Mouse (Mus musculus) embryonic facial prominence, embryonic 15.5 days (tissue): Measurements from ENCODE around the gene Vmn2r29. TPM values are rescaled to one million over a fixed set of nuclear protein-coding genes. Genes with fewer than 3 reads are reported as not detected.
A peak's percentile ranks its signal among the peaks of the same experiment; 100 is the strongest.
"Not testable (repeated sequence)": the region's sequence is repeated elsewhere in the genome, so short reads cannot be mapped to it uniquely, and the experiment has no call there.

ENCODE experiments used
- ATAC-seq: fragments of 200-750 bp; cut with Nextera tagmentation; 2 replicates; pipeline ENCODE4 v1.8.0; 2017; ENCODE audit warnings: low read depth, moderate TSS enrichment; ENCODE audit not compliant: insufficient number of reproducible peaks, low FRiP score, low TSS enrichment
- H3K27ac ChIP-seq: fragments of 300-500 bp; sonication (generic); replicated peaks from 2 replicates; pipeline ENCODE4 v1.5.1; 2015; ENCODE audit warnings: mild to moderate bottlenecking, inconsistent platforms
- H3K27me3 ChIP-seq: fragments of 300-500 bp; sonication (generic); 2 replicates; pipeline ENCODE4 v1.6.1; 2015; ENCODE audit warnings: inconsistent platforms
- H3K36me3 ChIP-seq: fragments of 300-500 bp; sonication (generic); 2 replicates; pipeline ENCODE4 v1.6.1; 2015; ENCODE audit warnings: mild to moderate bottlenecking, inconsistent platforms
- H3K4me1 ChIP-seq: fragments of 300-500 bp; sonication (generic); 2 replicates; pipeline ENCODE4 v1.6.1; 2015; ENCODE audit warnings: inconsistent platforms
- H3K4me2 ChIP-seq: fragments of 300-500 bp; sonication (generic); replicated peaks from 2 replicates; pipeline ENCODE4 v1.6.1; 2015; ENCODE audit warnings: mild to moderate bottlenecking, inconsistent platforms
- H3K4me3 ChIP-seq: fragments of 300-500 bp; sonication (generic); replicated peaks from 2 replicates; pipeline ENCODE4 v1.5.1; 2015; ENCODE audit warnings: mild to moderate bottlenecking, inconsistent platforms
- H3K9ac ChIP-seq: fragments of 300-500 bp; sonication (generic); 2 replicates; pipeline ENCODE4 v1.6.1; 2015; ENCODE audit warnings: inconsistent platforms
- H3K9me3 ChIP-seq: fragments of 300-500 bp; sonication (generic); replicated peaks from 2 replicates; pipeline ENCODE4 v1.6.1; 2016; ENCODE audit warnings: inconsistent platforms
- WGBS: fragments of 180-500 bp; shearing (Covaris S2); methylation state at CpG from one replicate; pipeline ENCODE4 v1.1.7; 2015; 5-methylcytosine and 5-hydroxymethylcytosine counted together
- polyA plus RNA-seq: library from polyadenylated mRNA; unstranded; fragments of >200 nt; fragmentation: Nextera tagmentation; extraction: Ambion mirVana; gene quantifications from 2 replicates; pipeline ENCODE4 v1.2.1, GENCODE M21; 2015

Gene Vmn2r29
- polyA plus RNA-seq: 1.1 and 1.2 TPM in 2 replicates

DNA sequence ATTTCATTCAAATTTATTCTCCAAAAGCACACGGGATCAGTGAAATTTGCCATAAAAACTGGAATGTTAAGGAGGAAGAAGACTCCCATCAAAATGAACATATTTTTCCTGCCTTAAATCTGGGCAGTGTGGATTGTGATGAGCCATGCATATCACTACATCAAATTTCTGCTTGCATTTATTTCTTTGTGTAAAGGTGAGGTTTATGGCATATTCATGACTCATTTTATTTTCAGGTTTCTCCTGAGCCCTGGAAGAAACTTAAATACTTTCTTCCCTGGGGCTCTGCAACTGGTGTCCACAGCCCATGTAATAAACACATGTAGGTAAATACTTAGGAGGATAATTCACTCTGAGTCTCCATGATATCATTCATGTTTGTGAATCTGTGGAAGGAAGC is at the start of gene Vmn2r29:
Vmn2r29 (minus strand) TSS at position 101 of the 400 bp plus-strand sequence.
- not testable (repeated sequence) for H3K9ac ChIP-seq, H3K9me3 ChIP-seq, H3K27ac ChIP-seq, H3K27me3 ChIP-seq, H3K36me3 ChIP-seq, H3K4me3 ChIP-seq, H3K4me1 ChIP-seq, ATAC-seq, H3K4me2 ChIP-seq
- no CpG with 5 or more reads among the region's 1 CpGs for WGBS

DNA sequence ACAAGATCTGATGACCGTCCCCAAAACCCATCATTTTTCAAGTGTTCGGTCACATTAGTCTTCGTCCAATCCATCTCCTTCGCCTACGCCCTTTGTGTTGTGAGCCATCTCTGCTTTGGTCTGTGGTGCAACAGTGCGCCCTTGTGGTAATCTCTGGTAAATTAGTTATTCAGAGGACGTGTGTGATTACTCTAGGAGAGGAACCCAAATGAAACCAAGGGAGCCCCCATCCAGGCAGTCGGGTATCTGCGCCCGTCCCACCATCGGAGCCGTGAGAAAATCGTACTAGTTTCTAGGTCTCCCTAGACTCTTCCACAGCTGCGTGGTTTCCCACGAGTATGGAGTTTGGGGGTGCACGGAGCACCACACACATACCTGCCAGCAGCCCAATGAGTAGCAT is 48.5 kb upstream of the Vmn2r29 start:
- Histone ChIP-seq H3K27me3 (peaks cover 1% of the 10 kb centered on the region; the same call in 1 of the 2 replicates), H3K36me3 (peaks cover 49% of the 10 kb centered on the region), H3K4me2 (no peak overlapping the region), H3K9me3 (no peaks in the 10 kb centered on the region), H3K4me1 (peaks cover 9% of the 10 kb centered on the region), H3K27ac (no peak overlapping the region), H3K9ac (no peak overlapping the region), H3K4me3 (no peak overlapping the region)
- ATAC-seq: no peak
- WGBS: 78% methylated on average over 16 of the region's 16 CpGs

DNA sequence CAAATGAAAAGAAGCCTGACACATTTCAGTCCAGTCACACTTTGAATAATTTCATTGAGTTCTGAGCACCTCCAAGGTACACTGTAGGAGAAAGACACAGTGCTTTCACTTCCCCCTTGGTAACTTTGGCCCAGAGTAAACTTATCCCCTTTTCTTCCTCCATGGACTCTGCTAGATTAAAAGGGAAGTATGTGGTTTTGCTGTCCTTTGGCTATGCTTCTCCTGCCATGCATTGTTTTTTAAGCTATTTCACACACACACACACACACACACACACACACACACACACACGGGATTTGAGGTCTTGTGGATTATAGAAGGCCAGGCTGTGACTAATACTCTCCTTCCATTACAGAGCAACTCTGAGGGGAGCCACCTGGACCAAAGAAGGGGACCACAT is 34.3 kb upstream of the Vmn2r29 start:
- Histone ChIP-seq H3K27ac (no peak overlapping the region), H3K36me3 (peaks cover 25% of the 10 kb centered on the region), H3K27me3 (no peaks in the 10 kb centered on the region), H3K4me3 (no peak overlapping the region), H3K4me1 (no peaks in the 10 kb centered on the region), H3K9ac (no peak overlapping the region), H3K4me2 (no peak overlapping the region), H3K9me3 (peaks cover 4% of the 10 kb centered on the region; the same call in 1 of the 2 replicates)
- 35% methylated on average over 1 of the region's 1 CpGs for WGBS
- no peak for ATAC-seq

DNA sequence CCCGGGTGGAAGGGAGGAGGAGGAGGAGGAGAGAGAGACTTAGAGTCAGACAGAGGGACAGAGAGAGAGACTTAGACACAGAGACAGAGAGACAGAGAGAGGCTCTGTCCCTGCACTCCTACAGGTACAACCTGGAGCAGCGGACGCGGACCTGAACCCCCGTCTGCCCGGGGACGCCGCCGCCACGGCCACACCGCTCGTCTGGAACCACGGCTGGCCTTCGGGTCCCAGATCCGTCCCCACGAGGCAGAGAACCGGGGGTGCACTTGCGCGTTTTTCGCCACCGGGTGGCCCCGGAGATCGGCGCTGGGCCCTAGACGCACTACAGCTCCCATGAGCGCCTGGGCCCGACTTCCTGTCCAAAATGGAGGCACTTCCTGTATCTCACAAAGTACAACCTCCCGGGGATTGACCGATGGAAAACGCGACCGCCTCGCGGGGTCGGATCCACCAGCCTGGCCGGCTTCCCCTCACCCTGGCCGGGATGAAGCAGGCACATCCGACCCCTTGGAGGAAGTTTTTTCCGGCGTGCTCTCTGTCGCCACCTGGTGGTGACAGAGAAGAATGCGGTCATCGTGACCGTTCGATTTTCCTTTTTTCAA is 30.9 kb upstream of the Vmn2r29 start, which contains the start of gene Gm45844:
Gm45844 (minus strand) TSS at position 324 of the 602 bp plus-strand sequence.
- peak within 1 kb of the TSS; percentile 40 for H3K4me3 ChIP-seq
- H3K36me3 ChIP-seq, H3K4me1 ChIP-seq, H3K27me3 ChIP-seq, H3K9me3 ChIP-seq: not testable (repeated sequence)
- peak within 1 kb of the TSS; percentile 35 for H3K4me2 ChIP-seq
- H3K9ac ChIP-seq: 0 out of 2 replicates have a peak within 1 kb of the TSS, but pooled peaks have one; percentile 3
- peak; percentile 100 for ATAC-seq
- H3K27ac ChIP-seq: peak within 1 kb of the TSS; percentile 67
- 45% methylated on average over 45 of the region's 45 CpGs for WGBS

DNA sequence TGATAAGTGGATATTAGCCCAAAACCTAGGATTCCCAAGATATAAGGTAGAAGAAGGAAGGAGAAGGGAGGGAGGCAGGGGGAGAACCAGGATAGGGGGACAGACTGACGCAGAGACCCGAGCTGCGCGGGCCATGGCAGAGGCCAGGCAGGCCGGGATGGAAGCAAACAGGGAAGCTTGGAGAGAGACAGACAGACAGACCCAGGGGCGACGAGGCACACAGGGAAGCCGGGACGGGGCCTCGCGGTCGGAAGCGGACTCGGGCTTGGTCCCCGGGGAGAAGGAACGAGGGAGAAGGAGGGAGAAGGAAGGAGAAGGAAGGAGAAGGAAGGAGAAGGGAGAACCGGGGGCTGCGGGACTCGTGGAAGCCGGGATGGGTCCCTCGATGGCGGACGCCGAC is 30.4 kb upstream of the Vmn2r29 start:
- not testable (repeated sequence) for H3K36me3 ChIP-seq, H3K27me3 ChIP-seq, H3K4me1 ChIP-seq, H3K9me3 ChIP-seq
- Histone ChIP-seq H3K9ac (0 out of 2 replicates have a peak overlapping the region, but pooled peaks have one; percentile 3), H3K4me3 (peak overlapping the region; percentile 40), H3K27ac (peak overlapping the region; percentile 67), H3K4me2 (peak overlapping the region; percentile 35)
- 47% methylated on average over 24 of the region's 24 CpGs for whole genome bisulfite sequencing
- ATAC-seq: peak; percentile 27; the same call in 1 of the 2 replicates

DNA sequence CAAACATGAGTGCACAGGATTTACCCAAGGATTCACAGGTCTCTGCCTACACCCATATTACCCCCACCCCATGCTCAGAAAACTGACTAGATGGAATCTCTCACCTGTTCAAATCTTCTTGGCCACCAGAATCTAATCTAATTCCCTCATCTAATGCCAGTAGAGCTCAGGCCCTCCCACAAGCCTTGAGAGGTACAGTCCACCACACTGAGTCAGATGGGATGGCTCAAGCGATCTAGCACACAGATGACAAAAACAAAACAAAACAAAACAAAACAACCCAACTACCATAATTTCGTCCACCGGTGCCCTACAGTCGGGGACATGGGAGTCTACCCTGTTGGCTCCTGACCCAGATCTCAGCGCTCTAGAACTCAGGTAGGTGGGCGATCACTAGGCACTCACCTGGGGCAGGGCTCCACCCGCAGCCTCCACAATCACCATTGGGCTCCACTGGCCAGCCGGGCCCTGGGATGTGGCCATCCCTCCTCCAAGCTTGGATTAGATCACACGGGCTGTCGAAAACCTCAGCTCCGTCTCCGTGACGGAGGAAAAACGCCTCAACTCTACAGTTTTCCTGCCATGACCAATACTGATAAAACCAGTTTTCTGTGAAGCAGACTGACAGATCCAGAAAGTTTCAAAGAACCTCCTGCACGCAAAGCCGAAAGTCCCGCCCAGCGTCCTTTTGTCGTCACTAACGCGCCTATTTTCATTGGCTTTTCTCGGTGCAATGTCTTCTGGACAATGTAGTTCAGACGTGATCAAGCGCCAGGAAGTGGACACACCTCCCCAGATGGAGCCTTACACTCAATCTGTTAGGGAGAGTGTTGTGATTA is 37.6 kb downstream of the Vmn2r29 start, which contains the start of gene Zfp772:
Zfp772 (minus strand) TSS at position 686 of the 839 bp plus-strand sequence.
- 2% methylated on average over 24 of the region's 24 CpGs for WGBS
- H3K27ac ChIP-seq: peak within 1 kb of the TSS; percentile 55; the same call in 1 of the 2 replicates
- H3K36me3 ChIP-seq: not testable (repeated sequence)

DNA sequence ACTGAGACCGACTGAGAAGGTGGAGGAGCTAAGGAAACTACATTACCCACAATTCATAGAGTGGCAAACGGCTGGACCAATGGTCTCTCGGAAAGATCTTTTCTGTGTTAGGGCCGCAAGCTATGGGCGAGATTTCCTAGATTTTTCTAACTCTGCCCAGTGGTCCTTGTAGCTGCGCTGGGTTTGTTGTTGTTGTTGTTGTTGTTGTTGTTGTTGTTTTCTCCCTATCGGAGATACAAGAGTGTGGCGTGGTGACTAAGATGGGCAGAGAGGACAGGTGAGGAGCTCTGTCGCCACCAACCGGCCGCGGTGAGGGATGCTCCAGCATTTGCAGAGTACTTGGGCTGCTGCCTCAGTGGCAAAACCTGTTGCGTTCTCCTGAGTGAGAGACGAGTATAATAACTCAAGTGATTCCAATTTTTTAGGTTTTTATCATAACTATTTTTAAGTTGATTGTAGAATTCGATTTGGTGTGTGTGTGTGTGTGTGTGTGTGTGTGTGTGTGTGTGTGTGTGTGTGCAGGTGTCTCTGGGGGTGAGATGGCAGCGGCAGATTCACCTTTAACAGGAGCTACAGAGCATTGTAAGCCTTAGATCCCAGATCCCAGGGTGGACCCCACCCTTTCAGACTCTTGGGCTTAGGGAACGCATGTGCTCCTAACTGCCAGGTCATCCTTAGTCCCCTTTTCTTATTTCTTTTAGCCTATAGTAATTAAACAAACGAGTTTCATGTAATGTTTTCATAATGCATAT is 58.8 kb downstream of the Vmn2r29 start:
- H3K27me3 ChIP-seq: no peaks in the 10 kb centered on the region
- no peak overlapping the region for H3K27ac ChIP-seq
- no peak overlapping the region for H3K9ac ChIP-seq
- H3K4me2 ChIP-seq: peak overlapping the region; percentile 41
- 10% methylated on average over 18 of the region's 18 CpGs for WGBS
- peak overlapping the region; percentile 60 for H3K4me3 ChIP-seq
- ATAC-seq: peak; percentile 69; the same call in 1 of the 2 replicates
- no peaks in the 10 kb centered on the region for H3K4me1 ChIP-seq
- no peaks in the 10 kb centered on the region for H3K36me3 ChIP-seq
- no peaks in the 10 kb centered on the region for H3K9me3 ChIP-seq

More for the DNA sequence above, 37.6 kb downstream of the Vmn2r29 start, which contains the start of gene Zfp772:
- H3K27me3 ChIP-seq, ATAC-seq, H3K4me1 ChIP-seq, H3K9me3 ChIP-seq: not testable (repeated sequence)
- Histone ChIP-seq H3K4me3 (peak within 1 kb of the TSS; percentile 54), H3K9ac (peak within 1 kb of the TSS; percentile 42), H3K4me2 (peak within 1 kb of the TSS; percentile 58)

DNA sequence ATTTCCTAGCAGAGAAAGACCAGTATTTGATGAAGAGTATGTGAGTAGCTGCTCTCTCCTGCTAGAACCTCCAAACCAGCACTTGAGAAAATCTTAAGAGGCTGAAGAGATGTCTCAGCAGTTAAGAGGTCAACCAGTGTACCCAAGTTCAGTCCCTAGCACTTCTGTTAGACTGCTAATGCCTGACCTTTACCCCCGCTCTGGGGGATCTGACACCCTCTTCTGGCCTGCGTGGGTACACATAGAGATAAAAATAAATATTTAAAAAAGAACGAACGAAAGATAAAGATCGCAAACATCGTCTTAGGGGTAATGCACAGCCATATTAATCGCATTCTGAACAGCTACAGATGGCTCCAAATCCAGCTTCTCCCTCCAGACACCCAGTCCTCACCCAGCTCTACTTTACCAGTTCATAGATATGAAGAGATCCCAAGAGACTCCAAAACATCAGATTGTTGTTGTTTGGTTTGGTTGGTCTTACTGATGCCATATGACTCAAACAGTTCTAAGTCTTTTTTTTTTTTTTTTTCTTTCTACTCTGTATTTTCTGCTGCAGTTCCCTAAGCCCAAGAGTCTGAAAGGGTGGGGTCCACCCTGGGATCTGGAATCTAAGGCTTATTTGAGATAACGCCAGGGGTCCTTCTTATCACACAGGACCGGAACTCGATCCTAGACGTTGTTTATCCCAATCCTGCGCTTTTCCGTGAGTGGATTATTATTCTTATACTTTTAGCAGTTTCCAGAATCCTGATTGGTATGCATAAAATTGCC is 59.5 kb downstream of the Vmn2r29 start:
- H3K9ac ChIP-seq: no peak overlapping the region
- no peaks in the 10 kb centered on the region for H3K9me3 ChIP-seq
- no peaks in the 10 kb centered on the region for H3K4me1 ChIP-seq
- ATAC-seq: no peak
- 41% methylated on average over 13 of the region's 13 CpGs for WGBS
- H3K27me3 ChIP-seq: no peaks in the 10 kb centered on the region
- peaks cover 4% of the 10 kb centered on the region; the same call in 1 of the 2 replicates for H3K36me3 ChIP-seq
- no peak overlapping the region for H3K27ac ChIP-seq
- H3K4me2 ChIP-seq: peak overlapping the region; percentile 41
- H3K4me3 ChIP-seq: peak overlapping the region; percentile 60

DNA sequence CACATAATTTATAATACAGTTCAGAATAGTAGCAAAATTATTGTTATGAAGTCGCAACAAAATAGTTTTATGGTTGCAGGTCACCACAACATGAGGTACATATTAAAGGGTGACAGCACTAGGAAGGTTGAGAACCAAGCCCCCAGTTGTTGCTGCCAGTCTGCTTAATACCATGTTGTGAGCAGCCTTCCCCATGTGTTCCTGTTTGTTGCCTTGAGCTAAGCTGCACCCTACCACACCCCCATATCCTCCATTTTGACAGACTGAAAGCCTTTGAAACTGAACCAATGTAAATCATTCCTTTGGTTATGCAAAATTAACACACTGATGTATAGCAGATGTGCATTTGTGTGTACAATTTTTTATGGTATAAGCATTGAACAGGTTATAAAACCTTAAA is 61.2 kb downstream of the Vmn2r29 start:
- H3K27ac ChIP-seq: no peak overlapping the region
- no peak for ATAC-seq
- H3K4me2 ChIP-seq: no peak overlapping the region
- no peaks in the 10 kb centered on the region for H3K4me1 ChIP-seq
- H3K27me3 ChIP-seq: no peaks in the 10 kb centered on the region
- no peak overlapping the region for H3K4me3 ChIP-seq
- WGBS: 55% methylated on average over 1 of the region's 1 CpGs
- H3K9me3 ChIP-seq: no peaks in the 10 kb centered on the region
- H3K36me3 ChIP-seq: peaks cover 20% of the 10 kb centered on the region
- H3K9ac ChIP-seq: no peak overlapping the region
